Mouse (Mus musculus) ES-Bruce4 (cell line): ENCODE measurements around the gene Kcng4.
A peak's percentile ranks its signal among the peaks of the same experiment; 100 is the strongest.

Experiments used
- CTCF ChIP-seq: IDR thresholded peaks from one replicate; pipeline ENCODE4 v1.8.1; 2011; ENCODE audit warnings: low read depth, low read length
- EP300 ChIP-seq: IDR thresholded peaks from 2 replicates; pipeline ENCODE4 v1.6.1; 2011; ENCODE audit warnings: low read depth, low read length; ENCODE audit not compliant: insufficient read depth
- POLR2A ChIP-seq: IDR thresholded peaks from one replicate; pipeline ENCODE4 v1.8.1; 2011; ENCODE audit warnings: low read length; ENCODE audit not compliant: insufficient read depth

GRCm38 (mm10) chr8:119673976-119674555 lies 38.6 kb upstream of the Kcng4 start:
- TF ChIP-seq POLR2A (no peak), CTCF (peak; percentile 69), EP300 (no peak)
